Mouse (Mus musculus) E14TG2a.4 (cell line): ENCODE data around the gene Ror1.

Experiments used
- CTCF ChIP-seq: conservative IDR thresholded peaks from 2 replicates; pipeline ENCODE4 v1.5.1; 2014; ENCODE audit warnings: low read length
- POU5F1 ChIP-seq: IDR thresholded peaks from 2 replicates; pipeline ENCODE4 v1.6.1; 2014; ENCODE audit warnings: low read length, borderline replicate concordance

- no peak for TF ChIP-seq CTCF
- TF ChIP-seq POU5F1: no peak
Observed at GRCm38 (mm10) chr4:100363666-100364065, 268.1 kb downstream of the Ror1 start.
